Mouse (Mus musculus) lung, postnatal 0 days (tissue): Measurements from ENCODE around the gene Taldo1.

Source experiments
- CTCF ChIP-seq: IDR thresholded peaks from 2 replicates; pipeline ENCODE4 v1.5.1; 2016; ENCODE audit warnings: antibody characterized with exemption, mild to moderate bottlenecking
- EP300 ChIP-seq: IDR thresholded peaks from 2 replicates; pipeline ENCODE4 v1.6.1; 2016; ENCODE audit warnings: antibody characterized with exemption, mild to moderate bottlenecking, control low read depth

DNA sequence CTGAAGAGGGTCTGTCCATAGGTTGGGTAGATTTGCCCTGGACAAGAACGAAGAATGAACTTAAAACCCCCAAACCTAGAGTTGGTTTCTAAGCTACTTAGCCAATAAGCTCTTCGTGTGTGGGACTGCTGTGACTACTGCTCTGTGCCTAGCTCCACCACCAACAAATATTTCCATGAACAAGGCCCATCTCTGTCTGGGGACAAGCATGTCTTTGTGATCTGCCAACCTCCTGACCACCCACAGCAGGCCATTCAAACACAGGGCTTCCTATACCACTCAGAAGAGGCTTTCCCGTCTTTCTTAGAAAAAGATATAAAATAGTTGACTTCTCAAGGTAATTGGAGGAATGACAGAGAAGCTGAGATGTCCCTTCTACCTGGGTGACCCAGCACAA lies 27.0 kb upstream of the Taldo1 start:
- no peak for TF ChIP-seq CTCF
- TF ChIP-seq EP300 = no peak
